Mouse (Mus musculus) midbrain, postnatal 0 days (tissue): ENCODE measurements around the gene Rad23a. TPM values are rescaled to one million over a fixed set of nuclear protein-coding genes. Genes with fewer than 3 reads are reported as not detected.

ENCODE experiments used
- ATAC-seq: fragments of 200-750 bp; cut with Nextera tagmentation; 2 replicates; pipeline ENCODE4 v1.8.0; 2017; ENCODE audit warnings: moderate number of reproducible peaks, mild to moderate bottlenecking, moderate TSS enrichment, moderate library complexity; ENCODE audit not compliant: low FRiP score
- DNase-seq: peaks from one replicate; pipeline ENCODE4 v3.0.0-alpha.2; 2015; ENCODE audit warnings: low spot score
- H3K27ac ChIP-seq: fragments of 300-500 bp; sonication (generic); 2 replicates; pipeline ENCODE4 v1.5.1; 2014; ENCODE audit warnings: low read depth, mild to moderate bottlenecking, low read length, mixed read lengths
- H3K27me3 ChIP-seq: fragments of 300-500 bp; sonication (generic); 2 replicates; pipeline ENCODE4 v1.6.1; 2014; ENCODE audit warnings: low read length, control low read depth, mixed read lengths; ENCODE audit not compliant: insufficient read depth
- H3K36me3 ChIP-seq: fragments of 300-500 bp; sonication (generic); 2 replicates; pipeline ENCODE4 v1.6.1; 2014; ENCODE audit warnings: low read length, control low read depth, mixed read lengths; ENCODE audit not compliant: insufficient read depth
- H3K4me1 ChIP-seq: fragments of 300-500 bp; sonication (generic); 2 replicates; pipeline ENCODE4 v1.6.1; 2014; ENCODE audit warnings: mild to moderate bottlenecking, control low read depth, antibody characterized with exemption, low read length, mixed read lengths; ENCODE audit not compliant: insufficient read depth
- H3K4me2 ChIP-seq: fragments of 300-500 bp; sonication (generic); 2 replicates; pipeline ENCODE4 v1.6.1; 2014; ENCODE audit warnings: low read depth, mild to moderate bottlenecking, low read length, mixed read lengths; ENCODE audit not compliant: poor library complexity, severe bottlenecking
- H3K4me3 ChIP-seq: fragments of 300-500 bp; sonication (generic); 2 replicates; pipeline ENCODE4 v1.5.1; 2014; ENCODE audit warnings: low read depth, mild to moderate bottlenecking, low read length, moderate library complexity
- H3K9ac ChIP-seq: fragments of 300-500 bp; sonication (generic); replicated peaks from 2 replicates; pipeline ENCODE4 v1.6.1; 2014; ENCODE audit warnings: mild to moderate bottlenecking, low read length, moderate library complexity, mixed read lengths; ENCODE audit not compliant: poor library complexity, severe bottlenecking
- H3K9me3 ChIP-seq: fragments of 300-500 bp; sonication (generic); 2 replicates; pipeline ENCODE4 v1.6.1; 2016; ENCODE audit warnings: low read length, control low read depth
- CTCF ChIP-seq: IDR thresholded peaks from 2 replicates; pipeline ENCODE4 v1.5.1; 2016; ENCODE audit warnings: antibody characterized with exemption, mild to moderate bottlenecking
- WGBS: fragments of 180-500 bp; shearing (Covaris S2); extraction: QIAGEN DNeasy Blood & Tissue Kit; methylation state at CpG from one replicate; pipeline ENCODE4 v1.1.7; 2014; 5-methylcytosine and 5-hydroxymethylcytosine counted together
- polyA plus RNA-seq: library from polyadenylated mRNA; unstranded; fragments of >200 nt; fragmentation: Nextera tagmentation; extraction: Ambion mirVana; gene quantifications from 2 replicates; pipeline ENCODE4 v1.2.1, GENCODE M21; 2015
- total RNA-seq: library from RNA; depleted of rRNA; stranded (reverse); fragments of >200 nt; gene quantifications from 2 replicates; pipeline ENCODE4 v1.2.3, GENCODE M21; 2014

Gene Rad23a
- total and polyA plus RNA-seq, 2 experiments from 2014 or later: 57.5 to 83.5 TPM

DNA sequence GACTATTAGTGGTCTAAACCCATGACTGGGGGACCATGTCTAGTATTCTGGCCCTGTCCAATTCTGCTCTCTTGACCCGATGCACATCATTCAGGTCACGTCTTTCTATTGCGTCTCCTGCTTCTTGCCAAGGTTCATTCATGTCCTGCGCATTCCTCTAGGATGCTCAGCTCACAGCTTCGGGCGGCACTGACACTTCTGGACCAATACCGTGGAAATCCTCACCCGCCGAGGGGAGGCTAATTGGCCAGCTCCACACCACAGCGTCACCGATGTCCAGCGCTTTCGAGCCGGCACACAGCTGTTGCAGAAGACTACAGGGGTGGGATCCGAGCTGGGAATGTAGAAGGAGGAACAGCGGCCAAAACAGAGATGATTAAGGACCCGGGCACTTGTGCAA is 24.3 kb downstream of the Rad23a start:
- no peak for ATAC-seq
- TF ChIP-seq CTCF: no peak

DNA sequence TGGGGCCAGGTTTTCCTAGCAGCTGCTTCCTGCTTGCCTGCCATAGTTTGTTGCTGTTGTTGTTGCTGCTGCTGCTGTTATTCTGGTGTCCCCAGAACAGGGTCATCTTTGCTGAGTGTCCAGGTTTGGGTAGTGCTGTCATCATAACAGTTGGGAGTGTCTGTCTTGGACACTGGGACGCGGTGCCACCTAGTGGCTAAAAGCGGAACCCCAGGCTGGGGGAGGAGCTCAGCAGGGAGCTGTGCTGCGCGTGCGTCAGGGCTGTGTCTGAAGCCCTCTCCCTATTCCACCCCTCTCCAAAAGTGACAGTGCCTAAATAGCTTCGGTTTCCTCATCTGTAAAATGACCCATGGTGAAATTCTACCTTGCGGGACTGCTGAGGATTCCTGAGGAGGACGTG is 24.9 kb downstream of the Rad23a start:
- no peak overlapping the region for H3K9ac ChIP-seq
- H3K36me3 ChIP-seq: no peaks in the 10 kb centered on the region
- H3K9me3 ChIP-seq: no peaks in the 10 kb centered on the region
- no peak overlapping the region for H3K4me2 ChIP-seq
- 15% methylated on average over 9 of the region's 9 CpGs for WGBS
- peak; percentile 94 for TF ChIP-seq CTCF
- no peak overlapping the region for H3K27ac ChIP-seq
- DNase-seq (peak; percentile 86), ATAC-seq (peak; percentile 56)
- no peak overlapping the region for H3K4me3 ChIP-seq
- H3K27me3 ChIP-seq: no peaks in the 10 kb centered on the region
- no peaks in the 10 kb centered on the region for H3K4me1 ChIP-seq

More for the DNA sequence above, 24.3 kb downstream of the Rad23a start:
- H3K27me3 ChIP-seq: no peaks in the 10 kb centered on the region
- H3K4me1 ChIP-seq: no peaks in the 10 kb centered on the region
- no peaks in the 10 kb centered on the region for H3K36me3 ChIP-seq
- 82% methylated on average over 17 of the region's 17 CpGs for WGBS
- H3K9ac ChIP-seq: no peak overlapping the region
- H3K27ac ChIP-seq: no peak overlapping the region
- H3K9me3 ChIP-seq: no peaks in the 10 kb centered on the region
- no peak overlapping the region for H3K4me2 ChIP-seq
- no peak for DNase-seq
- no peak overlapping the region for H3K4me3 ChIP-seq

DNA sequence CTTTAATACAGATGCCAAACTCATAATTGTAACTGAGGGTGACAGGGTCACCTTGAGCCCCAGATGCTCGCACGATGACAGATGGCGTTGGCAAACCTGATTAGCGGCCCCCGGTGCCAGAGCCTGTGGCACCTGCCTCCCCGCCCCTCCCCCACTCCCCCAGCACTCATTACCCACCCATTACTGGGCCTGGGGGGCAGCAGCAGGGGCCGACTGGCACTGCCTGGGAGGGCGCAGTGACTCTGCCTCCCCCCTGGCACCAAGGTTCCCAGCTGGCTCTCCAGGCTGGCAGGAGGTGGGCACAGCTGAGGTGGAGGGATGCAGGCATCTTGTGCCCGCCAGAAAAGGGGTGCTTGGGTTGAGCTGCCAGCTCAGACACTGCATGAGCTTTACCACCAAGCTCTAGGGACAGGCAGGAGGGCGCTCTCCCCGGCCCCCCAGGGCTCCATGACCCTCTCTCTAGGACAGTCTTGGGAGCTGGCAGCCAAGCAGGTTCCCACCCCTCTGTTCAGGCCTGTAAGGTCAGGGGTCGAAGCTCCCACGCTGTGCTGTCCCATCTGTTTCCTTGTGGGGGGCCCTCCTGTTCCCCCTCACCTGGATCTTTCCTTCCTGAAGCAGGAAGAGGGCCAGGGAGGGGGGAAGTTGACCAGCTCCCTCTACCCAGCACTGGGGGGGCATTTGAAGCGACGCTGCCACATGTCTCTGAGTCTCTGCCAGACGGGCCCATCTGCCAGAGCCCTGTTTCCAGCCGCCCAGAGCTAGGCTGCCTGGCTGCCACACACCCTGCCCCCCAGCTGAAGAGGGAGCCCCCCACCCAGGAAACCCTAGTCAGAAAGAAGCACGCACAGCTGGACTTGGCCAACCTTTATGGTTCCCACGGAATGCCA is 25.7 kb downstream of the Rad23a start:
- TF ChIP-seq CTCF: no peak
- peak; percentile 74 for DNase-seq
- Histone ChIP-seq H3K27ac (no peak overlapping the region), H3K9ac (no peak overlapping the region; the same call in 1 of the 2 replicates), H3K9me3 (no peaks in the 10 kb centered on the region), H3K4me1 (no peaks in the 10 kb centered on the region), H3K4me3 (no peak overlapping the region), H3K4me2 (no peak overlapping the region), H3K27me3 (no peaks in the 10 kb centered on the region), H3K36me3 (no peaks in the 10 kb centered on the region)
- 34% methylated on average over 16 of the region's 19 CpGs for WGBS
- peak; percentile 7; the same call in 1 of the 2 replicates for ATAC-seq

GRCm38 (mm10) chr8:84814240-84814554 is 26.3 kb downstream of the Rad23a start:
- no peak for ATAC-seq
- no peak for DNase-seq
- no peak overlapping the region for H3K4me2 ChIP-seq

DNA sequence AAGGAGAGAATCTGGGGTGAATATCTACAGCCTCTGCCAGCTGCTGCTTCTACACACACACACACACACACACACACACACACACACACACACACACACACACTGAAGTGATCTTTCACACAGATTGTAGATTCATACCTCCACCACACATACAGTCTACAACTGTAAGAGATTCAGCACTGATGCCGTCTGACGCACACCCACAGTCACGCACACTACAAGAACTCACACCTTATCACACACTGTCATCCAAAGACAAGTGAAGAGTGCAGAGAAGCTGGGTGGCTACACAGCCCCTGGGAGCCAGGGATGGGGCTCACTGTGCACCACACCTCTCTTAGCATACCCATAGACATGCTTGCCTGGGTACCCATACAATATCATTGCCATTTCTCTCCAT is 26.6 kb downstream of the Rad23a start:
- Histone ChIP-seq H3K4me3 (no peak overlapping the region), H3K27ac (no peak overlapping the region), H3K27me3 (no peaks in the 10 kb centered on the region), H3K36me3 (no peaks in the 10 kb centered on the region), H3K9ac (no peak overlapping the region), H3K9me3 (no peaks in the 10 kb centered on the region), H3K4me1 (no peaks in the 10 kb centered on the region), H3K4me2 (no peak overlapping the region)
- 98% methylated on average over 3 of the region's 3 CpGs for WGBS
- DNase-seq (no peak), ATAC-seq (no peak)
- TF ChIP-seq CTCF: no peak

More at GRCm38 (mm10) chr8:84814240-84814554, 26.3 kb downstream of the Rad23a start:
- H3K4me1 ChIP-seq: no peaks in the 10 kb centered on the region
- no peaks in the 10 kb centered on the region for H3K36me3 ChIP-seq
- no peaks in the 10 kb centered on the region for H3K9me3 ChIP-seq
- H3K4me3 ChIP-seq: no peak overlapping the region
- H3K9ac ChIP-seq: no peak overlapping the region
- WGBS: 71% methylated on average over 11 of the region's 11 CpGs
- no peaks in the 10 kb centered on the region for H3K27me3 ChIP-seq
- H3K27ac ChIP-seq: no peak overlapping the region
- no peak for TF ChIP-seq CTCF

DNA sequence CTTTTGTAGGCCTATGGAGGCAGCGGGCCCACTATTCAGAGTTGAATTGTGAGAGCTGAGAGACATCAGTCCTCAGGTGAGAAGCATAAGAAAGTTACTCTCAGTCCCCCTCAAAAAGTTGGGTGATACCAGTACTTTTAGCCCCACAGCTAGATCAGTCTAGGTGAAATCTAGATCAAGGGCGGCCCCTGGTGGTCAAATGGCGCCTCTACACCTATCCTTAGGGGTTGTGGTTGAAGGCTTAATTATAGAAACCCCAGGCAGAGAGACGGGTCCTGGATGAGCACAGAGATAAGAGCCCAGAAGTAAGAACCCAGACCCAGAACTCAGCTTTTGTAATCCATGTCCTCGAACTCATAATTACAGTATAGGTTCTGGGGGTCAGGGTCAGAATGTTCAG is 27.4 kb downstream of the Rad23a start:
- H3K9me3 ChIP-seq: no peaks in the 10 kb centered on the region
- no peaks in the 10 kb centered on the region for H3K4me1 ChIP-seq
- no peaks in the 10 kb centered on the region for H3K36me3 ChIP-seq
- no peak overlapping the region for H3K4me3 ChIP-seq
- ATAC-seq (no peak), DNase-seq (peak; percentile 88)
- no peak overlapping the region for H3K27ac ChIP-seq
- H3K9ac ChIP-seq: no peak overlapping the region
- peak; percentile 92 for TF ChIP-seq CTCF
- H3K4me2 ChIP-seq: no peak overlapping the region
- WGBS: 2% methylated on average over 5 of the region's 5 CpGs
- no peaks in the 10 kb centered on the region for H3K27me3 ChIP-seq
